Mouse (Mus musculus) myocyte (in vitro differentiated cells): ENCODE results near the gene Mdc1.

Source experiments
- CEBPB ChIP-seq: IDR thresholded peaks from 2 replicates; pipeline ENCODE4 v1.6.1; 2011; ENCODE audit warnings: mild to moderate bottlenecking, moderate library complexity; ENCODE audit not compliant: poor library complexity, insufficient read depth, severe bottlenecking
- E2F4 ChIP-seq: IDR thresholded peaks from one replicate; pipeline ENCODE4 v1.6.1; 2011; ENCODE audit warnings: mild to moderate bottlenecking, control low read depth, moderate library complexity; ENCODE audit not compliant: insufficient read depth
- MAX ChIP-seq: IDR thresholded peaks from one replicate; pipeline ENCODE4 v1.6.1; 2011; ENCODE audit warnings: low read depth, mild to moderate bottlenecking, control low read depth
- POLR2A ChIP-seq: IDR thresholded peaks from one replicate; pipeline ENCODE4 v1.6.1; 2011; ENCODE audit warnings: low read depth, mild to moderate bottlenecking, control low read depth, moderate library complexity; ENCODE audit not compliant: insufficient read length
- POLR2AphosphoS2 ChIP-seq: IDR thresholded peaks from one replicate; pipeline ENCODE4 v1.6.1; 2011; ENCODE audit warnings: low read depth, control low read depth; ENCODE audit not compliant: insufficient read length
- SRF ChIP-seq: IDR thresholded peaks from one replicate; pipeline ENCODE4 v1.6.1; 2011; ENCODE audit warnings: low read depth; ENCODE audit not compliant: control insufficient read depth, insufficient read length
- TCF12 ChIP-seq: IDR thresholded peaks from one replicate; pipeline ENCODE4 v1.6.1; 2011; ENCODE audit warnings: mild to moderate bottlenecking, control low read depth; ENCODE audit not compliant: poor library complexity, insufficient read depth, severe bottlenecking
- USF1 ChIP-seq: IDR thresholded peaks from one replicate; pipeline ENCODE4 v1.6.1; 2011; ENCODE audit warnings: low read depth, mild to moderate bottlenecking, control low read depth, moderate library complexity

GRCm38 (mm10) chr17:35833239-35833751 lies 8.0 kb upstream of the Mdc1 start:
- TF ChIP-seq USF1 (no peak), POLR2A (peak; percentile 40), TCF12 (no peak), CEBPB (no peak), POLR2AphosphoS2 (peak; percentile 74), E2F4 (no peak), MAX (no peak), SRF (no peak)
